Mouse (Mus musculus): Measurements from ENCODE around the gene Cul4b.

DNA sequence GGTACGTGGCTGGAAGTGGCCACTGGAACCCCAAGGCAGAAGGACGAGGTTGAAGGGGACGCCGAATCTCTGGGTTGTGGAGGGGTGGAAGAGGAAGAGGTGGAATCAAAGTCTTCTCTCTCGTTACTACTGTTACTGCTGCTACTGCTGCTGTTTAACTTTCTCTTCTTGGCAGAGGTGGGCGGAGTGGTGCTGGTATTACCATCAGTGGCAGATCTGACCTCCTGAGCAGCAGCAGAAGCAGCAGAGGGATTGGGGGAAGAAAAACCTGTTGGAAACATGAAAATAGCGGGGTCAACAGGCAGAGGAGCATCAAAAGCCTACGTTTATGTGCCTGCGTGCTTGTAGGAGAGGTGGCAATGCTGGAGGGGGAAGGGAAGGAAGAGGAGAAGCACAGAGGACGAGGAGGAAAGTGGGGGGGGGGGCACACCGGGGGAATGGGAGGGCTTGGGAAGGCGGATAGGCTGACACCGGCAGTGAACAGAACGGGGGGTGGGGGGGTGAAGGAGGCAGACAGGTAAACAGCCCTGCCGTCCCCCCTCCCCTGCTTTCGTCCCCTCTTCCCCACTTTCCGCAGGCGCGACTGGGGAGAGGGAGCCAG lies 12.0 kb downstream of the Cul4b start:
- TF ChIP-seq CTCF (IDR thresholded peaks at IDR 0.05; ENCODE audit: low read depth, low read length) (no peak), EP300 (IDR thresholded peaks at IDR 0.05; ENCODE audit: insufficient read depth, low read depth, low read length) (no peak), POLR2A (IDR thresholded peaks at IDR 0.05; ENCODE audit: insufficient read depth, low read length) (no peak)
